Mouse (Mus musculus): ENCODE data around the gene Slc39a7. TPM values are rescaled to one million over a fixed set of nuclear protein-coding genes. Genes with fewer than 3 reads are reported as not detected.

Gene Slc39a7
- total RNA-seq, 1 experiment from 2014 or later = 105 TPM

GRCm38 (mm10) chr17:33978631-33979031 is 52.9 kb downstream of the Slc39a7 start:
- ATAC-seq (replicated peaks; ENCODE audit: insufficient number of reproducible peaks, low FRiP score, low TSS enrichment, poor library complexity, severe bottlenecking) = peak; percentile 89

Other genes starting within 250 kb of the Slc39a7 start
- 0.29 to 1.2 TPM in 2 of 3 replicates, not detected in the other for gene Angptl4, start 249.9 kb downstream of the Slc39a7 start, total RNA-seq (2017)
- gene Kank3, start 221.2 kb downstream of the Slc39a7 start, total RNA-seq (2017) = 8.6 to 12.3 TPM (median 10.3 TPM) in 3 replicates
- gene Rps28, start 207.1 kb downstream of the Slc39a7 start, total RNA-seq (2017) = 887 to 1,482 TPM (median 1,008 TPM) in 3 replicates
- gene Ndufa7, start 207.1 kb downstream of the Slc39a7 start, total RNA-seq (2017) = 107 to 131 TPM (median 117 TPM) in 3 replicates
- 1.1 to 1.5 TPM in 2 of 3 replicates, not detected in the other for gene Cd320, start 188.6 kb downstream of the Slc39a7 start, total RNA-seq (2017)
- not detected in 3 replicates for gene Gm7029, start 157.8 kb downstream of the Slc39a7 start, total RNA-seq (2017)
- gene Kifc1, start 141.0 kb downstream of the Slc39a7 start, total RNA-seq (2017) = 0.48 to 4.9 TPM (median 0.96 TPM) in 3 replicates
- gene Platr17, start 126.5 kb downstream of the Slc39a7 start, total RNA-seq (2017) = 1.6 to 5.9 TPM (median 5.5 TPM) in 3 replicates
- gene Daxx, start 122.3 kb downstream of the Slc39a7 start, total RNA-seq (2017) = 38.2 to 72.8 TPM (median 49.3 TPM) in 3 replicates
- 129 to 172 TPM (median 140 TPM) in 3 replicates for gene Tapbp, start 115.8 kb downstream of the Slc39a7 start, total RNA-seq (2017)
- gene Zbtb22, start 115.8 kb downstream of the Slc39a7 start, total RNA-seq (2017) = 21.8 to 32.2 TPM (median 31.5 TPM) in 3 replicates
- gene Rgl2, start 102.1 kb downstream of the Slc39a7 start, total RNA-seq (2017) = 43.6 to 72.8 TPM (median 71.4 TPM) in 3 replicates
- 88.1 to 107 TPM (median 98.7 TPM) in 3 replicates for gene Pfdn6, start 91.3 kb downstream of the Slc39a7 start, total RNA-seq (2017)
- gene Wdr46, start 91.0 kb downstream of the Slc39a7 start, total RNA-seq (2017) = 11.1 to 17.8 TPM (median 16.3 TPM) in 3 replicates
- 2.6 to 4.6 TPM (median 3.5 TPM) in 3 replicates for gene B3galt4, start 80.2 kb downstream of the Slc39a7 start, total RNA-seq (2017)
- gene Vps52, start 75.9 kb downstream of the Slc39a7 start, total RNA-seq (2017) = 16.8 to 32.7 TPM (median 25.1 TPM) in 3 replicates
- gene Rps18, start 75.7 kb downstream of the Slc39a7 start, total RNA-seq (2017) = 765 to 894 TPM (median 817 TPM) in 3 replicates
- gene H2-K1, start 31.3 kb downstream of the Slc39a7 start, total RNA-seq (2017) = 3,712 to 3,894 TPM (median 3,837 TPM) in 3 replicates
- gene Ring1, start 7.0 kb downstream of the Slc39a7 start, total RNA-seq (2017) = 10.9 to 15.5 TPM (median 15.1 TPM) in 3 replicates
- 77.7 to 117 TPM (median 111 TPM) in 3 replicates for gene H2-Ke6, start 3.6 kb downstream of the Slc39a7 start, total RNA-seq (2017)
- gene Rxrb, start 130 bp upstream of the Slc39a7 start, total RNA-seq (2017) = 34.6 to 41.0 TPM (median 40.7 TPM) in 3 replicates
- gene Col11a2, start 7.8 kb upstream of the Slc39a7 start, total RNA-seq (2017) = 1.5 to 11.2 TPM (median 4.7 TPM) in 3 replicates
- 7.8 to 18.9 TPM (median 17.6 TPM) in 3 replicates for gene H2-Oa, start 60.7 kb upstream of the Slc39a7 start, total RNA-seq (2017)
- gene H2-DMa, start 87.9 kb upstream of the Slc39a7 start, total RNA-seq (2017) = 55.9 to 84.5 TPM (median 72.8 TPM) in 3 replicates
- 374 to 583 TPM (median 393 TPM) in 3 replicates for gene Brd2, start 91.0 kb upstream of the Slc39a7 start, total RNA-seq (2017)
- gene H2-DMb2, start 111.6 kb upstream of the Slc39a7 start, total RNA-seq (2017) = 71.7 to 98.5 TPM (median 90.4 TPM) in 3 replicates
- gene H2-DMb1, start 121.4 kb upstream of the Slc39a7 start, total RNA-seq (2017) = 48.2 to 62.0 TPM (median 61.5 TPM) in 3 replicates
- gene Tap1, start 155.9 kb upstream of the Slc39a7 start, total RNA-seq (2017) = 145 to 195 TPM (median 175 TPM) in 3 replicates
- gene Psmb9, start 156.1 kb upstream of the Slc39a7 start, total RNA-seq (2017) = 119 to 198 TPM (median 134 TPM) in 3 replicates
- gene Psmb8, start 166.0 kb upstream of the Slc39a7 start, total RNA-seq (2017) = 387 to 472 TPM (median 466 TPM) in 3 replicates
- gene Tap2, start 171.8 kb upstream of the Slc39a7 start, total RNA-seq (2017) = 87.6 to 119 TPM (median 96.6 TPM) in 3 replicates
- gene H2-Ob, start 207.2 kb upstream of the Slc39a7 start, total RNA-seq (2017) = 59.1 to 84.6 TPM (median 63.2 TPM) in 3 replicates
- gene H2-Ab1, start 226.0 kb upstream of the Slc39a7 start, total RNA-seq (2017) = 588 to 931 TPM (median 911 TPM) in 3 replicates